Mouse (Mus musculus) spleen, adult 2 months (tissue): ENCODE measurements around the gene Nup160.

ENCODE experiments used
- CTCF ChIP-seq: fragments of 200-500 bp; IDR thresholded peaks from 2 replicates; pipeline ENCODE4 v1.5.1; 2011; ENCODE audit warnings: mild to moderate bottlenecking, inconsistent platforms; ENCODE audit not compliant: insufficient read depth, insufficient read length, insufficient replicate concordance; ENCODE audit errors: extremely low read depth
- POLR2A ChIP-seq: fragments of 200-500 bp; IDR thresholded peaks from 2 replicates; pipeline ENCODE4 v1.6.1; 2011; ENCODE audit warnings: low read depth, low read length, inconsistent platforms

- TF ChIP-seq CTCF (no peak), POLR2A (no peak)
Observed at GRCm38 (mm10) chr2:90747131-90747530, 70.1 kb downstream of the Nup160 start.
